Mouse (Mus musculus) olfactory bulb, adult 2 months (tissue): Measurements from ENCODE around the gene Tnfsf11. TPM values are rescaled to one million over a fixed set of nuclear protein-coding genes. Genes with fewer than 3 reads are reported as not detected.

Experiments used
- H3K27ac ChIP-seq: fragments of 200-500 bp; 2 replicates; pipeline ENCODE4 v1.5.1; 2012; ENCODE audit warnings: low read depth, low read length; ENCODE audit not compliant: insufficient read depth
- H3K4me1 ChIP-seq: fragments of 200-500 bp; 2 replicates; pipeline ENCODE4 v1.6.1; 2012; ENCODE audit warnings: low read length; ENCODE audit not compliant: control insufficient read depth, insufficient read depth
- H3K4me3 ChIP-seq: fragments of 200-500 bp; 2 replicates; pipeline ENCODE4 v1.5.1; 2012; ENCODE audit warnings: mild to moderate bottlenecking, low read depth, low read length, moderate library complexity; ENCODE audit not compliant: insufficient read depth
- CTCF ChIP-seq: fragments of 200-500 bp; IDR thresholded peaks from 2 replicates; pipeline ENCODE4 v1.5.1; 2012; ENCODE audit warnings: low read depth, mild to moderate bottlenecking, low read length, moderate library complexity; ENCODE audit not compliant: insufficient read depth
- POLR2A ChIP-seq: fragments of 200-500 bp; IDR thresholded peaks from 2 replicates; pipeline ENCODE4 v1.6.1; 2012; ENCODE audit warnings: mild to moderate bottlenecking, low read depth, low read length, moderate library complexity; ENCODE audit not compliant: insufficient read depth
- WGBS: fragments of 180-500 bp; shearing (Covaris S2); methylation state at CpG from one replicate; pipeline ENCODE4 v1.1.7; 2018; 5-methylcytosine and 5-hydroxymethylcytosine counted together
- polyA plus RNA-seq: library from polyadenylated mRNA; stranded (reverse); fragments of >200 nt; gene quantifications from 2 replicates; pipeline ENCODE4 v1.2.4, GENCODE M21; 2012; ENCODE audit warnings: low replicate concordance; ENCODE audit not compliant: missing spikeins, insufficient read depth, insufficient read length

Gene Tnfsf11
- polyA plus RNA-seq, 1 experiment, result not detected

- WGBS, result 70% methylated on average over 6 of the region's 6 CpGs
Measured at GRCm38 (mm10) chr14:78237238-78237637, 70.6 kb downstream of the Tnfsf11 start.

GRCm38 (mm10) chr14:78236144-78236543 is 71.7 kb downstream of the Tnfsf11 start:
- H3K4me3 ChIP-seq, result no peak overlapping the region
- no peak overlapping the region for H3K27ac ChIP-seq
- no peaks in the 10 kb centered on the region for H3K4me1 ChIP-seq
- WGBS, result 50% methylated on average over 4 of the region's 4 CpGs
- TF ChIP-seq CTCF, result no peak
- TF ChIP-seq POLR2A, result no peak

More at GRCm38 (mm10) chr14:78237238-78237637, 70.6 kb downstream of the Tnfsf11 start:
- Histone ChIP-seq H3K4me3 (no peak overlapping the region), H3K27ac (no peak overlapping the region), H3K4me1 (no peaks in the 10 kb centered on the region)
- TF ChIP-seq POLR2A (no peak), CTCF (no peak)

GRCm38 (mm10) chr14:78235296-78235695 is 72.5 kb downstream of the Tnfsf11 start:
- 61% methylated on average over 3 of the region's 3 CpGs for WGBS
- H3K27ac ChIP-seq, result no peak overlapping the region
- TF ChIP-seq CTCF (no peak), POLR2A (no peak)
- no peak overlapping the region for H3K4me3 ChIP-seq
- no peaks in the 10 kb centered on the region for H3K4me1 ChIP-seq

- H3K27ac ChIP-seq, result no peak overlapping the region
- TF ChIP-seq CTCF, result no peak
- no peak for TF ChIP-seq POLR2A
- no peaks in the 10 kb centered on the region for H3K4me1 ChIP-seq
- WGBS, result 63% methylated on average over 4 of the region's 4 CpGs
- no peak overlapping the region for H3K4me3 ChIP-seq
Measured at GRCm38 (mm10) chr14:78229012-78229411, 78.8 kb downstream of the Tnfsf11 start.

Other genes starting within 250 kb of the Tnfsf11 start
- not detected in 2 replicates for gene Fam216b, start 219.0 kb downstream of the Tnfsf11 start, polyA plus RNA-seq
- 69.6 TPM in 1 of 2 replicates, not detected in the other for gene Akap11, start 228.8 kb upstream of the Tnfsf11 start, polyA plus RNA-seq